Mouse (Mus musculus) heart, adult 2 months (tissue): ENCODE results near the gene Fezf1. TPM values are rescaled to one million over a fixed set of nuclear protein-coding genes. Genes with fewer than 3 reads are reported as not detected.

Experiments used
- DNase-seq, 2 experiments: peaks; one replicate each; pipeline ENCODE4 v3.0.0; 2021
- H3K27ac ChIP-seq: fragments of 200-600 bp; 2 replicates; pipeline ENCODE4 v1.8.1; 2022
- H3K27me3 ChIP-seq: fragments of 200-500 bp; 2 replicates; pipeline ENCODE4 v1.6.1; 2012; ENCODE audit warnings: mild to moderate bottlenecking, low read length, inconsistent platforms, mixed read lengths; ENCODE audit not compliant: control insufficient read depth, insufficient read depth
- H3K36me3 ChIP-seq: fragments of 200-500 bp; 2 replicates; pipeline ENCODE4 v1.6.1; 2012; ENCODE audit warnings: low read length, inconsistent platforms; ENCODE audit not compliant: control insufficient read depth, insufficient read depth
- H3K4me1 ChIP-seq: fragments of 200-500 bp; 2 replicates; pipeline ENCODE4 v1.6.1; 2011; ENCODE audit warnings: low read length; ENCODE audit not compliant: control insufficient read depth, insufficient read depth
- H3K4me3 ChIP-seq: fragments of 200-600 bp; 2 replicates; pipeline ENCODE4 v1.8.1; 2022
- H3K79me2 ChIP-seq: fragments of 200-500 bp; replicated peaks from 2 replicates; pipeline ENCODE4 v1.6.1; 2012; ENCODE audit warnings: mild to moderate bottlenecking, inconsistent platforms, low read length, moderate library complexity, mixed read lengths; ENCODE audit not compliant: control insufficient read depth, insufficient read depth
- H3K9ac ChIP-seq: fragments of 200-500 bp; 2 replicates; pipeline ENCODE4 v1.6.1; 2012; ENCODE audit warnings: low read depth, mild to moderate bottlenecking, control low read depth, inconsistent platforms, low read length, mixed read lengths
- CTCF ChIP-seq: fragments of 200-600 bp; IDR thresholded peaks from 2 replicates; pipeline ENCODE4 v1.8.1; 2022; ENCODE audit warnings: antibody characterized with exemption, mild to moderate bottlenecking, moderate library complexity
- EP300 ChIP-seq: fragments of 200-500 bp; IDR thresholded peaks from 2 replicates; pipeline ENCODE4 v1.6.1; 2011; ENCODE audit warnings: low read depth, low read length, control low read depth; ENCODE audit not compliant: insufficient read depth
- POLR2A ChIP-seq: fragments of 200-500 bp; IDR thresholded peaks from 2 replicates; pipeline ENCODE4 v1.6.1; 2011; ENCODE audit warnings: mild to moderate bottlenecking, low read depth, low read length, control low read depth; ENCODE audit not compliant: insufficient read depth
- WGBS: fragments of 180-500 bp; shearing (Covaris S2); methylation state at CpG from one replicate; pipeline ENCODE4 v1.1.7; 2018; 5-methylcytosine and 5-hydroxymethylcytosine counted together
- intact Hi-C: fragments of 180-260 bp; cut with DNase I; formaldehyde crosslinking; loops from one replicate; pipeline ENCODE4 v1.15.1; 2025
- polyA plus RNA-seq: library from polyadenylated mRNA; depleted of rRNA; stranded (reverse); fragments of >200 nt; gene quantifications from 2 replicates; pipeline ENCODE4 v1.2.3, GENCODE M21; 2012
- total RNA-seq, 2 experiments: library from RNA; stranded (reverse); gene quantifications; 2 replicates each; pipeline ENCODE4 v1.2.3; 2021

Fezf1 gene
- total and polyA plus RNA-seq, 3 experiments, result not detected

GRCm38 (mm10) chr6:23249616-23250287, 1.6 kb upstream of the Fezf1 start:
- no peaks in the 10 kb centered on the region for H3K36me3 ChIP-seq
- H3K27me3 ChIP-seq, result peaks cover 40% of the 10 kb centered on the region
- DNase-seq, result no peak
- no peaks in the 10 kb centered on the region for H3K4me1 ChIP-seq
- no peaks in the 10 kb centered on the region for H3K79me2 ChIP-seq
- no peak overlapping the region for H3K4me3 ChIP-seq
- H3K27ac ChIP-seq, result no peak overlapping the region
- TF ChIP-seq EP300 (no peak), POLR2A (no peak), CTCF (no peak)
- intact Hi-C loops, result no loop called here
- no peak overlapping the region for H3K9ac ChIP-seq
- WGBS, result 5% methylated on average over 29 of the region's 29 CpGs

- no peak overlapping the region for H3K27ac ChIP-seq
- 2% methylated on average over 24 of the region's 24 CpGs for WGBS
- no peaks in the 10 kb centered on the region for H3K79me2 ChIP-seq
- no peak for DNase-seq
- no peaks in the 10 kb centered on the region for H3K4me1 ChIP-seq
- no peaks in the 10 kb centered on the region for H3K36me3 ChIP-seq
- intact Hi-C loops, result no loop called here
- H3K27me3 ChIP-seq, result peaks cover 38% of the 10 kb centered on the region
- TF ChIP-seq CTCF, result no peak
- TF ChIP-seq POLR2A, result no peak
- no peak overlapping the region for H3K4me3 ChIP-seq
- no peak overlapping the region for H3K9ac ChIP-seq
Measured at GRCm38 (mm10) chr6:23249053-23249401, 865 bp upstream of the Fezf1 start.

GRCm38 (mm10) chr6:23247512-23248312, 450 bp downstream of the Fezf1 start:
- Histone ChIP-seq H3K27me3 (peaks cover 30% of the 10 kb centered on the region), H3K4me3 (no peak overlapping the region)
- TF ChIP-seq EP300 (no peak), CTCF (no peak), POLR2A (no peak)

GRCm38 (mm10) chr6:23246790-23247511, 1.2 kb downstream of the Fezf1 start:
- TF ChIP-seq EP300 (no peak), POLR2A (no peak), CTCF (no peak)

More at GRCm38 (mm10) chr6:23247512-23248312, 450 bp downstream of the Fezf1 start:
- no peaks in the 10 kb centered on the region for H3K36me3 ChIP-seq
- H3K27ac ChIP-seq, result no peak overlapping the region
- no peak for DNase-seq
- intact Hi-C loops, result no loop called here
- no peaks in the 10 kb centered on the region for H3K4me1 ChIP-seq
- no peak overlapping the region for H3K9ac ChIP-seq
- H3K79me2 ChIP-seq, result no peaks in the 10 kb centered on the region
- 3% methylated on average over 61 of the region's 61 CpGs for WGBS

GRCm38 (mm10) chr6:23246061-23246789, 1.9 kb downstream of the Fezf1 start:
- H3K36me3 ChIP-seq, result no peaks in the 10 kb centered on the region
- H3K4me3 ChIP-seq, result no peak overlapping the region
- H3K27ac ChIP-seq, result no peak overlapping the region
- peaks cover 29% of the 10 kb centered on the region for H3K27me3 ChIP-seq
- DNase-seq, result no peak
- H3K4me1 ChIP-seq, result no peaks in the 10 kb centered on the region
- H3K9ac ChIP-seq, result no peak overlapping the region
- TF ChIP-seq CTCF (no peak), POLR2A (no peak), EP300 (no peak)
- H3K79me2 ChIP-seq, result no peaks in the 10 kb centered on the region
- 9% methylated on average over 17 of the region's 17 CpGs for WGBS
- intact Hi-C loops, result no loop called here

More at GRCm38 (mm10) chr6:23246790-23247511, 1.2 kb downstream of the Fezf1 start:
- no peak for DNase-seq
- intact Hi-C loops, result no loop called here
- no peak overlapping the region for H3K9ac ChIP-seq
- WGBS, result 3% methylated on average over 23 of the region's 23 CpGs
- H3K27ac ChIP-seq, result no peak overlapping the region
- no peaks in the 10 kb centered on the region for H3K79me2 ChIP-seq
- H3K4me1 ChIP-seq, result no peaks in the 10 kb centered on the region
- peaks cover 29% of the 10 kb centered on the region for H3K27me3 ChIP-seq
- H3K4me3 ChIP-seq, result no peak overlapping the region
- no peaks in the 10 kb centered on the region for H3K36me3 ChIP-seq
